Mouse (Mus musculus) ES-E14 (cell line): ENCODE measurements at regions not wholly inside any gene's neighbourhood (a gene's known extent, or its start where the extent isn't known, plus 50 kb on each side); places are given as distances from the start of the nearest gene placed in this dataset.

Experiments
- DNase-seq: peaks from one replicate; pipeline ENCODE4 v3.0.0-alpha.2; 2013; ENCODE audit warnings: low read depth, low spot score
- H3K27ac ChIP-seq: 2 replicates; pipeline ENCODE4 v1.5.1; 2012; ENCODE audit warnings: low read depth, mild to moderate bottlenecking, low read length, moderate library complexity, mixed read lengths; ENCODE audit not compliant: poor library complexity, insufficient read depth, severe bottlenecking
- H3K36me3 ChIP-seq: 2 replicates; pipeline ENCODE4 v1.6.1; 2012; ENCODE audit warnings: mild to moderate bottlenecking, low read length, moderate library complexity, mixed read lengths; ENCODE audit not compliant: control insufficient read depth, poor library complexity, insufficient read depth, severe bottlenecking
- H3K4me1 ChIP-seq, 2 experiments: fragments of 150-350 bp in 1 of 2; sonication (generic) in 1 of 2; 2 replicates each; pipeline ENCODE4 v1.6.1; 2012; ENCODE audit warnings: low read length in 2 of 2, mild to moderate bottlenecking in 1 of 2, mixed read lengths in 1 of 2; ENCODE audit not compliant: control insufficient read depth in 2 of 2, insufficient read depth in 2 of 2, poor library complexity in 1 of 2
- H3K4me3 ChIP-seq, 2 experiments: fragments of 150-350 bp in 1 of 2; sonication (generic) in 1 of 2; 2 replicates each; pipeline ENCODE4 v1.5.1; 2012; ENCODE audit warnings: low read length in 2 of 2, low read depth in 1 of 2, mild to moderate bottlenecking in 1 of 2, mixed read lengths in 1 of 2; ENCODE audit not compliant: insufficient read depth in 1 of 2, poor library complexity in 1 of 2, severe bottlenecking in 1 of 2
- H3K9ac ChIP-seq: 2 replicates; pipeline ENCODE4 v1.6.1; 2012; ENCODE audit warnings: low read depth, mild to moderate bottlenecking, low read length, mixed read lengths; ENCODE audit not compliant: poor library complexity, insufficient read depth, severe bottlenecking
- H3K9me3 ChIP-seq: fragments of 150-350 bp; sonication (generic); 2 replicates; pipeline ENCODE4 v1.6.1; 2012; ENCODE audit warnings: low read depth, mild to moderate bottlenecking, low read length; ENCODE audit not compliant: control insufficient read depth, insufficient read depth
- CHD2 ChIP-seq: IDR thresholded peaks from 2 replicates; pipeline ENCODE4 v1.6.1; 2014; ENCODE audit warnings: mild to moderate bottlenecking, low read depth, low read length, inconsistent platforms
- HCFC1 ChIP-seq: IDR thresholded peaks from 2 replicates; pipeline ENCODE4 v1.6.1; 2012; ENCODE audit warnings: low read length, inconsistent platforms, borderline replicate concordance; ENCODE audit not compliant: insufficient read depth
- MAFK ChIP-seq: IDR thresholded peaks from 2 replicates; pipeline ENCODE4 v1.6.1; 2014; ENCODE audit warnings: mild to moderate bottlenecking, low read depth, low read length, inconsistent platforms; ENCODE audit not compliant: insufficient read depth
- ZC3H11A ChIP-seq: IDR thresholded peaks from 2 replicates; pipeline ENCODE4 v1.6.1; 2012; ENCODE audit warnings: low read depth, mild to moderate bottlenecking, inconsistent platforms, low read length, borderline replicate concordance
- ZNF384 ChIP-seq: IDR thresholded peaks from 2 replicates; pipeline ENCODE4 v1.6.1; 2012; ENCODE audit warnings: low read depth, low read length, inconsistent platforms
- in situ Hi-C, 2 experiments: fragments of 600-800 bp; cut with MboI; formaldehyde crosslinking; loops; one replicate each; pipeline ENCODE4 v1.15.1; 2025; ENCODE audit warnings: low sequenced_read_pairs in 2 of 2, inconsistent platforms in 1 of 2; ENCODE audit not compliant: unreplicated experiment in 2 of 2

GRCm38 (mm10) chr1:130278000-130278536, 144.7 kb downstream of the Cd55b start:
- H3K9me3 ChIP-seq: no peaks in the 10 kb centered on the region
- no peak for DNase-seq
- in situ Hi-C loops: no loop called here
- TF ChIP-seq ZC3H11A (no peak), MAFK (no peak), HCFC1 (no peak), CHD2 (no peak), ZNF384 (no peak)
- no peak overlapping the region for H3K27ac ChIP-seq
- H3K9ac ChIP-seq: no peak overlapping the region
- H3K36me3 ChIP-seq: no peaks in the 10 kb centered on the region
- H3K4me3 ChIP-seq: no peak overlapping the region
- no peaks in the 10 kb centered on the region for H3K4me1 ChIP-seq

DNA sequence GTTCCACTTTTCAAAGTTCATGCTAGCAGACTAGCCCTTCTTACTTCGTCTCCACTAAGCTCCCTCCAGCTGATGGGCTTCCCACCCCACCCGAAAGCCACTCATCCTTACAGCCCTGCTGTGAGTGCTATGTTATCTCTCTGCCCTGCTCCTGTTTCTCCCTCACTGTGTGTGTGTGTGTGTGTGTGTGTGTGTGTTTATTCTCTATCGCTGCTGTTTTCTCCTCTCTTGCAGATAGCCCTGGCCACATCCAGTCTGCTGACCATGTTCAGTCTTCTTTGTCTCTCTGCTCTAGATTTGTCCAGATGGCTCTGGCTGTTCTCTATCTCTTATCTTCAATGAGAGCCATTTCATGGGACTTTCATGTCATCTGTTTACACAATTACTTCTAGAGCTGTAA, 145.9 kb downstream of the Cd55b start:
- H3K9ac ChIP-seq: no peak overlapping the region
- H3K27ac ChIP-seq: no peak overlapping the region
- no peaks in the 10 kb centered on the region for H3K36me3 ChIP-seq
- DNase-seq: no peak
- no peak overlapping the region for H3K4me3 ChIP-seq
- in situ Hi-C loops: no loop called here
- TF ChIP-seq ZC3H11A: no peak
- TF ChIP-seq HCFC1: no peak
- no peak for TF ChIP-seq MAFK
- TF ChIP-seq ZNF384: no peak
- no peak for TF ChIP-seq CHD2
- H3K9me3 ChIP-seq: no peaks in the 10 kb centered on the region
- no peaks in the 10 kb centered on the region; a peak in 1 of 4 replicates for H3K4me1 ChIP-seq

DNA sequence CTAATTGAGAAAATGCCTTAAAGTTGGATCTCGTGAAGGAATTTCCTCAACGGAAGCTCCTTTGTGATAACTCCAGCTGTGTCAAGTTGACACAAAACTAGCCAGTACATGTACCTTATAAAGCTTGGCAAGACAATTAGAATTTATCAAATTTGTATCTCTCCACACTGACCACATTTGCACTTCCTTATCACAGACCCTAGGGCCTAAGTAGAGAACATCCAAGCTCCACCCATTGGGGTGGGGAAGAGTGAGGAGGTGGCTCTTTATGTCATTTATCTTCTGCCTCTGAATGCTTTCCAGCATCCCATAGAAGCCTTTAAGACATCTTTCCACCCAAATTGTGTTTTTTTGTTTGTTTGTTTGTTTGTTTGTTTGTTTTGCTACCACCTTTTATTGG, 146.8 kb downstream of the Cd55b start:
- H3K27ac ChIP-seq: no peak overlapping the region
- no peak overlapping the region for H3K4me3 ChIP-seq
- H3K9me3 ChIP-seq: no peaks in the 10 kb centered on the region
- DNase-seq: no peak
- H3K36me3 ChIP-seq: no peaks in the 10 kb centered on the region
- no peak for TF ChIP-seq MAFK
- H3K9ac ChIP-seq: no peak overlapping the region
- in situ Hi-C loops: no loop called here
- H3K4me1 ChIP-seq: no peaks in the 10 kb centered on the region; a peak in 1 of 4 replicates

- Histone ChIP-seq H3K27ac (no peak overlapping the region), H3K9ac (no peak overlapping the region), H3K9me3 (no peaks in the 10 kb centered on the region), H3K36me3 (no peaks in the 10 kb centered on the region), H3K4me3 (no peak overlapping the region), H3K4me1 (no peaks in the 10 kb centered on the region; a peak in 1 of 4 replicates)
- in situ Hi-C loops: no loop called here
- TF ChIP-seq MAFK (no peak), HCFC1 (no peak), CHD2 (no peak), ZC3H11A (no peak), ZNF384 (no peak)
- DNase-seq: no peak
Measured at GRCm38 (mm10) chr1:130274470-130274869, 148.3 kb downstream of the Cd55b start.

- in situ Hi-C loops: no loop called here
Measured at GRCm38 (mm10) chr1:130270457-130270856, 152.4 kb downstream of the Cd55b start.

More at GRCm38 (mm10) chr1:130270457-130270856, 152.4 kb downstream of the Cd55b start:
- no peak overlapping the region for H3K4me3 ChIP-seq
- H3K27ac ChIP-seq: no peak overlapping the region
- no peaks in the 10 kb centered on the region; a peak in 1 of 4 replicates for H3K4me1 ChIP-seq
- H3K36me3 ChIP-seq: no peaks in the 10 kb centered on the region
- no peak overlapping the region for H3K9ac ChIP-seq
- H3K9me3 ChIP-seq: no peaks in the 10 kb centered on the region
- TF ChIP-seq ZC3H11A: no peak
- no peak for TF ChIP-seq ZNF384
- TF ChIP-seq HCFC1: no peak
- no peak for TF ChIP-seq CHD2
- no peak for TF ChIP-seq MAFK
- DNase-seq: no peak
